Mouse (Mus musculus): ENCODE results near the gene Tmed2.
"Not testable (repeated sequence)": the region's sequence is repeated elsewhere in the genome, so short reads cannot be mapped to it uniquely, and the experiment has no call there.

Gene Tmed2

DNA sequence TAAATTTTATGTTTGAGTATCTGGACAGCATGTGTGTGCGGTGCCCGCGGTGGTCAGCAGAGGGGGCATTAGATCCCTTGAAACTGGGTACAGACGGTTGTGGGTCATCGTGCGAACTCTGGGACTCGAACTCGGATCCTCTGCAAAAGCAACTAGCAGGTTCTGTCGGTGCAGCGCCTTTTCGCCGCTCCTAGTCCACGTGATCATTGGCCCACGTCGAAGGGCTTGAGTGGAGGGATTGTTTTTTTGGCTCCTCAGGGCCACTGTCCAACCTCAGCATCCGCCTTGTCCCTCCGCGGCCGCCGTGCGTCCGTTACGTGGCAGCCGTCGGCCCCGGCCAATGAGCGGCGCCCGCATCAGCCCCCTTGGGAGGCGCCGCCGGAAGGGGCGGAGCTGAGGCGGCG, at the start of gene Tmed2:
Tmed2 (plus strand) TSS at position 313 of the 404 bp plus-strand sequence.
- DNase-seq (ENCODE audit: low spot score in 2 of 2), result peak; percentile 98

- no peak for DNase-seq (ENCODE audit: low spot score in 2 of 2)
Observed at GRCm38 (mm10) chr5:124491732-124492131, 48.8 kb upstream of the Tmed2 start.

DNA sequence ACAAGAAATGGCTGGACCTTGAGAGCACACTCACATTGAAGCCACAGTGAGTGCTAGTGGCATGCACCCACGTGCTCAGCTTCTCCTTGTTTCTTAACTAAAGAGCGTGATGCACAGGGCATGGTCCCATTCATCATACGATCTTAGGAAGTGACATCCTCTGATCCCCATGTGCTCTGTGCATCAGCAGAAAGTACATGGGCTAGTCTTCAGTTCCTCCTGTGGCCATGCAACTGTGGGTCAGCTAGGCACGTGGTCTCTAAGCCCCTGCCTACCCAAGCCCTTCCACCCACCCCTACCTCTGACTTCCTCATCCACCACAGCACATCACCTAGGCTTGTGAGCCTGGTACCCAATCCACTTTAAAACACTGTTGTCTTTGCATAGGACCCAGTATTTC, 47.9 kb upstream of the Tmed2 start:
- DNase-seq (ENCODE audit: low spot score in 2 of 2), result no peak

DNA sequence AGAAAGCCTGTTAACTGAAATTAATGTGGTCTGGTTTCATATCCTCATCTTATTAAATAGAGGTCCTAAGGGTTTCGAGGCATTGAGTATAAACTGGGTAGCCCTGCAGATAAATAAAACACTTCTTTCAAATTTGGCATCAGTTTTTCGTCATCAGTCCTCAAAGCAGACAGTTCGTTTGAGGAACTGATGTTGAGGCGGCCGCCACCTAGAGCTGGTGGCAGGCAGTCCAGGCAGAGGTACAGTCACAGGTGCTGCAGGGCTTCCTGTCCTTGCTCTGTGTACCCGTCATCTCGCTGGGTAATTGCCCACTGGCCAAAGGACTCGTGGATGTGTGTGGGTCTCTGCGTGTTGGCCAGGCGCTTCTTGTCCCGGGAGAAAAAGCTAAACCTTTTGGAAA, 47.0 kb upstream of the Tmed2 start:
- no peak for DNase-seq (ENCODE audit: low spot score in 2 of 2)

- DNase-seq (ENCODE audit: low spot score in 2 of 2), result no peak
Observed at GRCm38 (mm10) chr5:124495547-124495946, 44.9 kb upstream of the Tmed2 start.

GRCm38 (mm10) chr5:124496614-124497514, 43.6 kb upstream of the Tmed2 start:
- DNase-seq (ENCODE audit: low spot score in 2 of 2), result no peak

GRCm38 (mm10) chr5:124498221-124498876, 42.1 kb upstream of the Tmed2 start:
- peak; percentile 48 to 62 for DNase-seq (ENCODE audit: low spot score in 2 of 2)

DNA sequence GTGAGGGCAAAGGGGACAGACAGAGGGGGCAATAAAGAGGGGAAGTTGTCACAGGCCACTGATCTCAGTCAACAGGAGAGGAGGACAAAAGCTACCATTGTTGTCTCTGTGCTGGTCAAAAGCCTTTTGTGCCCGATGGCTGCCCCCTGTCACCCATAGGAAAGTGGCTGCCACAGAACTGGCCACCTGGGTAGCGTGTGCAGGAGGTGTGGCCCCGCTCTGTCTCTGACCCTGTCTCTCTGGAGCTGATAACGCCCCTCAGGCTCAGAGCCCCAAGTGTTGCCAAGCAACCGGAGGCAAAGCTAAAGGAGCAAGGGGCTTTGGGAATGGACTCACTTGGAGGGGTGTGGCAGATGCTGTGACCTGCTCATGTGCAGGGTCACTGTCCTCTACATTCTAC, 41.5 kb upstream of the Tmed2 start:
- DNase-seq (ENCODE audit: low spot score in 2 of 2), result no peak

DNA sequence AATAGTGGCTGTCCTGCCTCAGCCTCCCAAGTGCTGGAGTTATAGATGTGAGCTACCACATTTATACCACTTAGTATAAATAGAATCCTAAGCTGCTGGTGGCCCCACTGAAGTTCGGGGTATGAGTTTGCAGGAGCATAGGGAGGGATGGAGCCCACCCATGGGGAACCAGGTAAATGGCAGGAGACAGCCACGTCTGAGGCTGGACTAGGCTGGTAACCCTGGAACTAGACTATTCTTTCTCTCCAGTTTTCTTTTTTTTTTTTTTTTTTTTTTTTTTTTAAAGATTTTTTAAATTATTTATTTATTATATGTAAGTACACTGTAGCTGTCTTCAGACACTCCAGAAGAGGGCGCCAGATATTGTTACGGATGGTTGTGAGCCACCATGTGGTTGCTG, 40.5 kb upstream of the Tmed2 start:
- DNase-seq (ENCODE audit: low spot score in 2 of 2), result not testable (repeated sequence)

- peak; percentile 43 to 62 for DNase-seq (ENCODE audit: low spot score in 2 of 2)
Observed at GRCm38 (mm10) chr5:124500573-124500972, 39.9 kb upstream of the Tmed2 start.

- no peak for DNase-seq (ENCODE audit: low spot score in 2 of 2)
Observed at GRCm38 (mm10) chr5:124501541-124501940, 39.0 kb upstream of the Tmed2 start.

DNA sequence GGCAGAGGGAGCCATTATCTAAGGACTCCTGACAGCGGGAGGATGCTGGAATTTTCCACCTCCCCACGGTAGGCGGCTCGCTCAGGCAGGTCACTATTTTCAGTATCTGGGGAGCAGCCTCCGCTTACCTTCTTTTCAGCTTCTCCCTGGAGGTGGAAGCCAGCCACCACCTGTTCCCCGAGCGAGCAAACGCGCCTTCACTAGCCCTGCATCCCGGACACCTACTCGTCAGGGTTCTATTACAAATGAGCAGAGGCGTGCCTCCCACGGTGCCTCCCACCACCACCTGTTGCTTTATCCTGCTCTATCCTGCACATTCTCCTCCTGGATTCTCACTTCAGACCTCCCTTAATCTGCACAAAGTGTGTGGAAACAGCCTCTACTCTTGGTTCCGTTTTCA, 36.8 kb upstream of the Tmed2 start:
- peak; percentile 60 to 65 for DNase-seq (ENCODE audit: low spot score in 2 of 2)

- no peak for DNase-seq (ENCODE audit: low spot score in 2 of 2)
Observed at GRCm38 (mm10) chr5:124505235-124505634, 35.3 kb upstream of the Tmed2 start.

DNA sequence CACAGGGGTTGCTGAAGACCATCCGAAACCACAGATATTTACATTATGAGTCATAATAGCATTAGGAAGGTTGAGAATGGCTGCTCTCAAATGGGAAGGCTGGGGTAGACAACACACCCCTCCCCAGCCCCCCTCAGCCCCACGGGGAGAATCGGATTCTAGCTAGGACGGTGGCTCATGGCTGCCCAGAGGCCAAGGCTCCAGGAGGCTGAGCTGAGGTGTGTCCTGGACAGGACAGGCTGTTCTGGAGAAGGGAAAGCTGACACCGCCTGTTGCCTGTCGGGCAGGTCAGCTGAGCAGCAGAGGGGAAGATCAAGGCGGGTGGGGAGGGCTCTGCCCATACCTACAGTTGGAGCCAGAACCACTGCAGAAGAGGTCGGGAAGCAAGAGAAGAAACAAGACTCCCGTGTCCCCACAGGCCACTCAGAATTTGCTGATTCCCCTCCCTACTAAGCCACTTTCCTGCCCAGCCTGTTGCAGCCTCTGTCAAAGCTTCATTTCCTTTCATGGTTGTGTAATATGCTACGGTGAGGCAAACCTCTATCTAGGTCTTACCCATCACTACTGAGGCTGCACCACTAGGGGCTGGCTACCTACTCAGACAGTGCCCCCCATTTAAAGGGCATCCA, 33.6 kb upstream of the Tmed2 start:
- DNase-seq (ENCODE audit: low spot score in 2 of 2), result no peak

DNA sequence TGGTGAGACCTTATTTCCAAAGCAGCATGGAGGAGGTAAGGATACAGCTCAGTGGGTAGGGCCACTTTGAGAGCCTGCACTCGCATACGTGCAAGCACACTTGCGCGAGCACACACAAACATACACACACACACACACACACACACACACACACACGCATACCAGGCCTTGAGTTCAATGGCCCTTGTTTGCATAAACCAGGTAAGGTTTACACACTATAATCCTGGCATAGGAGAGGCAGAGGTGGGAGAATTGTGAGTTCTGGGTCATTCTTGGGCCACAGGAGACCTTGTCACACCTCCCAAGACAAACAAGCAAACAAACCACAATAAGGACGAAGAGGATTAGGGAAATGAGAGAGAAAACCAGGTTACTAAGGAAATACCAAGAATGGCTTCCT, 31.3 kb upstream of the Tmed2 start:
- DNase-seq (ENCODE audit: low spot score in 2 of 2), result no peak

DNA sequence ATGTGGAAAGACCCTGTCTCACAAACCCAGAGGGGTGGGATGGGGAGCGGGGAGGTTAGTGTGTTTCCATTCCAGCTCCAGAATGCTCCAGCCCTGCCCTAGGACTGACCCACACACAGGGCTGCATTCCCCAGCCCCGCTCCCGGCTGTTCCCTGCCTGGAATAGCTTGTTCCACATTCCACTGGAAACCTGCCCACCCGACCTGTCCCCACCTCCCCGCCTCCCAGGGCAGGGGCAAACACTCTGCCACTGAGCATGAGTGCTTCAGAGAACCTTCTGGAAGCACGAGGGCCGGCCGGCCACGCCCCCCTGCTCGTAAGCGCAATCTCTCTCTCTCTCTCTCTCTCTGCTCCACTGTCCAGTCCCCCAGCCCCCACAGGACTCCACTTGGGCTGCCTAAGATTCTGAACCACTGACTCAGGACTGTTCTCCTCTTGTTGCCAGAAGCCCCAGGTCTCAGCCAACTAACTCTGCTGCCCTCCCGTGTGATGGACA, 30.7 kb upstream of the Tmed2 start:
- DNase-seq (ENCODE audit: low spot score in 2 of 2), result no peak

- DNase-seq (ENCODE audit: low spot score in 2 of 2), result no peak
Observed at GRCm38 (mm10) chr5:124510536-124511050, 29.9 kb upstream of the Tmed2 start.

DNA sequence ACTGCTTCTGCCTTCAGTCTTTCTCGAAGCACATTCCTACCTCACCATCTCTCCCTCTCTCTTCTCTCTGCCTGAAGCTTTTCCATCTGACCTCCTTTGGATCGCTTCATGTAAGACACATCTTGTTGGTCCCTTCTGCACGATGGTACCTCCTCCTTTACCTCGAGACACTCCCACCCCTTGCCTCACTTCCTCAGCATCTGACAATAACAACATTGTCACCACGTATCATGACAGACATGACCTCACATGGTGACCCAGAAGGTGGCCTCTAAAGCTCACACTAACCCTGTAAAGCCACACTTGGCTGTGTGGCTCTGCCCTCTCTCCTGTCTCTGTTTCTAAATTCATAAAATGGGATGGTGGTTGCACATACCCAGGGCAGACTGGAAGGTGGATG, 24.7 kb upstream of the Tmed2 start:
- no peak for DNase-seq (ENCODE audit: low spot score in 2 of 2)

GRCm38 (mm10) chr5:124518648-124519047, 21.8 kb upstream of the Tmed2 start:
- DNase-seq (ENCODE audit: low spot score in 2 of 2), result peak; percentile 79 to 87

GRCm38 (mm10) chr5:124521588-124521987, 18.9 kb upstream of the Tmed2 start:
- no peak for DNase-seq (ENCODE audit: low spot score in 2 of 2)

GRCm38 (mm10) chr5:124523032-124523431, 17.5 kb upstream of the Tmed2 start:
- DNase-seq (ENCODE audit: low spot score in 2 of 2), result no peak

DNA sequence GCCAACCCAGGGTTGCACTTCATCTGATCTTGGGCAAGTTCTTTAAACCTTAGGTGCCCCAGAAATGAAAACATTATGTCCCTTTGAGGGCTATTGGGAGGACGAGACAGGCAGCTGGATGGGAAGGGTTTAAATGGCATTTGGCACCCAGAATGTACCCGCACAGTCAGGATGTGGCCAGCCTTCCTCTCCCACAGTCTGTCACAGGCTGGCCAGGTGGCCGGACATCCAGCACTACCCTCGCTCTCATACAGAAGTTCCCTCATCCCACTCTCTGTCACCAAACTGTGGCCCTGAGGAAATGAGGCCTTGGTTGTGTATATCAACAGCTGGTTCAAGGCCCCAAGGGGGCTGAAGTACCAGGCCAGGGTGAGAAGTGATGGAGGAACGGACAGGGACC, 15.6 kb upstream of the Tmed2 start:
- no peak for DNase-seq (ENCODE audit: low spot score in 2 of 2)
